Mouse (Mus musculus) heart, adult 11 months (tissue): ENCODE data around the gene Defa23.
"Not testable (repeated sequence)": the region's sequence is repeated elsewhere in the genome, so short reads cannot be mapped to it uniquely, and the experiment has no call there.

ENCODE experiments used
- DNase-seq: peaks from one replicate; pipeline ENCODE4 v3.0.0; 2022

The Defa23 gene

GRCm38 (mm10) chr8:21054747-21055146 is at the start of gene Defa23:
TSS of gene Defa23 (plus strand) at chr8:21055047.
- not testable (repeated sequence) for DNase-seq

DNA sequence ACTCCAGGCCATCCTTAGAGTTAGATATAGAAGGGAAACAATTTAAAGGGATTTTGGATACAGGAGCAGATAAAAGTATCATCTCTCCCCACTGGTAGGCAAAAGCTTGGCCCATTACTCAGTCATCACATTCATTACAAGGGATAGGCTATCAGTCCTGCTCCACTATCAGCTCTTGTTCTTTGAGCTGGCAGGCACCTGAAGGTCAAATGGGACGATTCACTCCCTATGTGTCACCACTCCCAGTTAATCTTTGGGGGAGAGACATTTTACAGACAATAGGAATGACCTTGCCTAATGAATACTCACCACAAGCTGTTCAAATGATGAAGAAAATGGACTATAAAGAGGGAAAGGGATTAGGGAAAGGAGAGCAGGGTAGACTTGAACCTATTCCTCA is 48.0 kb upstream of the Defa23 start:
- DNase-seq = no peak

GRCm38 (mm10) chr8:21008578-21008977 is 46.3 kb upstream of the Defa23 start:
- DNase-seq = not testable (repeated sequence)

DNA sequence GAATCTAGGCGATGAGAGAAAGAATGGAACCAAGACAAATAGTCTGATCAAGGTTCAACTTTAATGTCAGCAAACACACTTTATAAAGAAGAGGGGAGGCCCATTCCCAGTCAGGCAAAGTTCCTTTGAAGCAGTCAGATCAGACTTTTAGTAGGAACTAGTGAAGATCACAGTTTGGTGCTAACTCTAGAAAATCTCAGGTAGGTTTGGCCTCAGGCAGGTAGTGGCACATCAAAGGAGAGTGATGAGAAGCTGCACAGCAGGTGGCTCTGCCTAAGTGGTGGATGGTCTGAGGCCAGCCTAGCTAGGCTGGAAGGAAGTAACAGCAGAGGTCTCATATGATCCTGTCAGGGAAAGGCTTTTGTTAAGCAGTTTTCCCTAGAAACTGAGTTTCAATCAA is 44.3 kb upstream of the Defa23 start:
- not testable (repeated sequence) for DNase-seq

- DNase-seq = not testable (repeated sequence)
These were observed 29.6 kb upstream of the Defa23 start, which contains the start of gene Defa21 for GRCm38 (mm10) chr8:21025245-21025644. TSS of gene Defa21 (plus strand) at chr8:21025545.

- DNase-seq = not testable (repeated sequence)
These were observed 9.9 kb downstream of the Defa23 start, which contains the start of gene Defa35 for GRCm38 (mm10) chr8:21064738-21065137. TSS of gene Defa35 (plus strand) at chr8:21065038.

DNA sequence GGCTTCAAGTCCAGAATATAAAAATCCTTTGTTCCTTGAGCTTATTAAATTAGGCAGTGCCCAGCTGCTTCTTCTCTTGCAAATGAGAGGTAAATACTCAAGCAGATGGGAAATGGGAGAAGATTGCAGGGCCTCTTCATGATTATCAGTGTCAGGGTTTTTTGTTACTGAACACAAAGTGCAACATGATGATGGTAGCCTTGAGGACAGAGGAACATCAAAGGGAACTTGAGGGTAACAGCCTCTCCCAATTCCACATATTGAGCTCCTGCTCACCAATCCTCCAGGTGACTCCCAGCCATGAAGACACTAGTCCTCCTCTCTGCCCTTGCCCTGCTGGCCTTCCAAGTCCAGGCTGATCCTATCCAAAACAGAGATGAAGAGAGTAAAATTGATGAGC is 29.3 kb downstream of the Defa23 start, which contains the start of gene Defa25:
Gene Defa25, plus strand, starts transcription at position 301 of the 400 bp plus-strand sequence.
- not testable (repeated sequence) for DNase-seq

GRCm38 (mm10) chr8:21093106-21093505 is 38.3 kb downstream of the Defa23 start:
- no peak for DNase-seq

DNA sequence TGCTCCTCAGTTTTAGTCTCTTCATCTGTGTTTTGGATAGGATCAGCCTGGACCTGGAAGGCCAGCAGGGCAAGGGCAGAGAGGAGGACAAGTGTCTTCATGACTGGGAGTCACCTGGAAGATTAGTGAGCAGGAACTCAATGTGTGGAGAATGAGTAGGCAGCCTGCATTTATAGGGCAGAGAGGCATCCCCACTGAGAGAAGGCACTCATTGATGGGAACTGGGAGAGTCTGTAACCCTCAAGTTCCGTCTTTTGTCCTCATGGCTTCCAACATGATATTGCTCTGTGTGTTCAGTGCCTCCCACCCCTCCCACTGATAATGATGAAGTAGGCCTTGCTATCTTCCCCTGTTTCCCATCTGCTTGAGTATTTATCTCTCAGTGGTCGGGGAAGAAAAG is 41.1 kb downstream of the Defa23 start, which contains the start of gene Gm14851:
Gene Gm14851, minus strand, starts transcription at position 101 of the 400 bp plus-strand sequence.
- DNase-seq = not testable (repeated sequence)
